Mouse (Mus musculus): Measurements from ENCODE around the gene Trrap.
"Not testable (repeated sequence)": the region's sequence is repeated elsewhere in the genome, so short reads cannot be mapped to it uniquely, and the experiment has no call there.

The Trrap gene

DNA sequence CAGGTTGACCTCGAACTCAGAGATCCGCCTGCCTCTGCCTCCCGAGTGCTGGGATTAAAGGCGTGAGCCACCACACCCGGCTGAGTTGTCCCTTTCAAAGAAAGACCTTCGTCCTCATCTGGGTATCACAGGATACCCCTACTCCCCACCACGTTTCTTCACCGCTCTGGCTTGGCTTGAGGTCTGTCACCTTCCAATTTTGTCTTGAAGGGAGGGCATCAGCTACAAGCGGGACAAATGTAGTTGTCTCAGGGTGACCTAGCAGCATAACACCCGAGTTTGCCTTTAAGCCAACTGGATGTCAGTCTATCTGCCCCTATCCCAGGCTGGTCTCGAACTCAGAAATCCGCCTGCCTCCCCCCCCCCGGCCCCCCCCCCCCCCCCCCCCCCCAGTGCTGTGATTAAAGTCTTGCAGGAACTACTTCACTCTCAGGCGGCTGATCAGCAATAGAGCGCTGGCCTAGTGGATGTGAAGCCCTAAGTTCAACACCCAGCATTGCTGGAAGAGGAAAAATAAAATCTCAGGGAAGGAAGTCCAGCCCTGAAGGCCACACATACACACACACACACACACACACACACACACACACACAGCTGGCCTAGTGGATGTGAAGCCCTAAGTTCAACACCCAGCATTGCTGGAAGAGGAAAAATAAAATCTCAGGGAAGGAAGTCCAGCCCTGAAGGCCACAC lies at the start of gene Trrap:
Gene Trrap (plus strand): TSS at position 627 of the 693 bp plus-strand sequence.
- DNase-seq (ENCODE audit: low spot score in 2 of 2), result not testable (repeated sequence)

DNA sequence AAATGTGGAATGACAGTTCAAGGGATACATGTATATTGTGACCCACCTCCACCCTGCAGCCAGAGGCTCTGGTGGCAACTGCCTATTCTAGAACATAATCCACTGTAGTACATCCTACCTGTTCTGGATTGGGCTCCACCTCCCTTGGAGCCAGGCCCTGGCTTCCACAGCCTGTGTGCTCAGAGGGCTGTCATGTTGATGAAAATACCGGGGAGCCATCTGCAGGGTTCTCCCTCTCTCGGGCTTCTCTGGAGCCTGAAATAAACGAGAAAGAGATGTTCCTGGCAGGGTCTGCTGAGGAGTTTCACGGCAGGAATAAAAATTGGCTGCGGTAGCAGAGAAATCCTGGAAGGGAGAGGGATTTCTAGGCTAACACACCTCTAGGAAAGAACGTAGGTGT lies 47.8 kb upstream of the Trrap start:
- DNase-seq (ENCODE audit: low spot score in 2 of 2), result no peak

DNA sequence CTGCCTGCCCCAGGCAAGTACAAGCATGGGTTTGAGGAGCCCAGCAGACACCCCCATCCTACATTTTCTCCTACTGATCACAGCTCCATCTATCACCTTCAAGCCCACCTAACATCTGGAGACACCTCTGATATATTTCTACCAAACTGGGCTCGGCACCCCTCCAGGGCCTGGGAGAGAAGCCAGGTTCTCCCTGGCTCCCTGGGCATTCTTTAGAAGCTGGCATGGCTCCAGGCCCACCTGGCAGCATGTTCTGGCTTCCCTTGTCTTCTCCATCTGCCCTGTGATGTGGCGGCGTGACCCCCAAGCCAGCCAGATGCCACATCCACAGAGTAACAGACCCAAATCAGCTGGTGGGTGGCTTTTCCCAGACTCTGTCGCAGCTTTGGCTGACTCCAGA lies 47.3 kb upstream of the Trrap start:
- DNase-seq (ENCODE audit: low spot score in 2 of 2), result no peak

DNA sequence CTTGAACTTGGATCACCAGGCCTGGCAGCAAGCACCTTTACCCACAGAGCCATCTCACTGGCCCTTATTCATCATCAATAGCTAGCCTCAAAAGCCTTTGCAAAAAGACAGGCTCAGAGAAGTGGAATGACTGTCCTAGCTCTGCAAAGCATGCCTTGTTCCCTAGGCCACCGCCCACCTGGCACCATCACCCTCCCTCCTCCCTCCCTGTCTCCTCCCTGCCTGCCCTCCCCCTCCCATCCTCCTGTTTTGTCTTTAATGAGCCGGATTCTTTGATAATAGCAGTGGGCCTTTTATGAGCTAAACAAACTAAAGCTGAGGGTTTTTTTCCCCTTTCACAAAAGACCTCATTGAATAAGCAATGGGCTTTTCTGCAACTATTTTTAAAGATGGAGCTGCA lies 42.6 kb upstream of the Trrap start:
- DNase-seq (ENCODE audit: low spot score in 2 of 2), result no peak

DNA sequence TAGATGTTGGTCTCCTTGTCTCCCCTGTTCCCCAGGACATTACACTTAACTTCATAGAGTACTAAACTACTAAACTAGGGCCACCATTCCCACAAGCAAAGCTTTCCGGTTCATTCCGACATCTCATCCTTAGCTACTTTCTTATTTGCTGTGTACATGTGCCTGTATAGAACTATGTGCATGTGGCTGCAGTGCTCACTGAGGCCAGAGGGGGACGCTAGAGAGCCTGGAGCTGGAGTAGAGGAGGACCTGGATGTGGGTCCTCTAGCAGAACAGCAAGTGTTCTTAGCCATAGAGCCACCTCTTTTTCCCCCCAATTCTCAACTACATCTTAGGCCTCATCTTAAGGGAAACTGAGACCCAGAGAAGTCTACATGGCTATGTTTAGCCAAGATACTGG lies 42.0 kb upstream of the Trrap start:
- no peak for DNase-seq (ENCODE audit: low spot score in 2 of 2)

DNA sequence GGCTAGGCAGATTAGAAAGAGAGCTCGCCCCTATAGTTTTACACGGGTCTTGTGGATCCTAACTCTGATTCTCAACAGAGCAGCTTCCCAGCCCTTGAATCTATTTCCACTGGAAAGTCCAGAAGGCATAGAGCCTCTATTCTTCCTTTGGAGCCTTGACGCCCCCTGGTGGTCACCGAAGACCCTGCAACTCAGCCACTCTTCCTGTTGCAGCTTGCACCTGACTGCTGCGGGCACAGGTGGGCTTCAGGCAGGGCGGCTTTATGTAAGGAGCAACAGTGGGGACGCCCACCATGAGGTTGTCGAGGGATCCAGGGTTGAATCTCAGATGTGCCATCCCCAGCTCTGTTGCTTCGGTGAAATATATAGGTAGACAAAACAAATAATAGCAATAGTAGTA lies 40.4 kb upstream of the Trrap start:
- peak in 1 of 2 experiments; percentile 6 for DNase-seq (ENCODE audit: low spot score in 2 of 2)

DNA sequence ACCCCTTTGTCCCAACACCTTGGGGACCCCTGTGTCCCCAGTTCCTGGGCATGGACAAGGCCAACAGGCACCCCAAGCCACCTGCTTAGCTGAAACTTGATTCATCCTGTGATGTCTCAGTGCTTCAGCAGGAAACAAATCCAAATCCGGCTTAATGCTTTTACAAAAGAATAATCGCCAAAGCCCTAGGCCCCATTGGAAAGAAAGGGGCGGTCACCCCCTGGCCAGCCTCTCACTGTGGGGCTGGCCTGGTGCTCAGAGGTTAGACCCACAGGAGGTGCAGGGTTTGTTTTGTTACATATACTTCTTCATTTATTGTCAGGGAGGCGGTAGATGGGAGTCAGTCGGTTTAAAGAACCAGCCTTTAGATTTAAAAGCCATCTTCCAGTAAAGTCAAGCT lies 39.3 kb upstream of the Trrap start:
- DNase-seq (ENCODE audit: low spot score in 2 of 2), result no peak

DNA sequence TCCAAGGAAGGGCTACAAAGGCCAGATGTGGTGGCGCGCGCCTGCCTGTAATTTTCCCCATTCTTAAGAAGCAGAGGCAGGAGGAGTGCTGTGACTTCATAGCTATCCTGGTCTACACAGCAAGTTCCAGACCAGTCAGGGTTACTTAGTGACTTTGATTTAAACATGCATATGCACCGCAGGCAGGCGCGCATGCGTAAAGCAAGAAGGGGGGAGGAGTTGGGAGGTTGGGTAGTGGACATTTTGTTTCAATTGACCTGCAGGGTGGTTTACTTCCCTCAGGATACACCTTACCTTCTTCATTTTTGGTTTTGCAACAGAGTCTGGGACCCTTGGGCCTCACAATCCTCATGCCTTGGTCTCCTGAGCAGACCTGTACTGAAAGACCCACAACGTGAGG lies 38.3 kb upstream of the Trrap start:
- no peak for DNase-seq (ENCODE audit: low spot score in 2 of 2)

DNA sequence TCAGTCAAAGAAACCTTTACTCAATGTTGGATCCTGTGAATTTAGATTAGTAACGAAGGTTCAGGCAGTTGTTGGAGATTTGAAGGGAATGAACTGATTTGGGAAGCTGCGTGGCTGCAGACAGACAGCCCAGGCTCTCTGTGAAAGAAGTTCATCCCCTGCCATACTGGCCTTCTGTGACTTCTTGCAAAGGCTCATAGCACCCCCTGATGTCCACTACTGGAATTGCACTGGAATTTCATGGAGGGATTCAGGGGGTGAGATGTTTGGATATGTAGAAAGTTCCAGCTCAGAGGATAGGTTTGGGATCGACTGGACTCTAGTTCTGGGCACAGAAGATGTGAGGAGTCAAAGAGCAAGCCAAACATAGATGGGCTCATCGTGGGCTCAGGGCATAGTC lies 33.6 kb upstream of the Trrap start:
- no peak for DNase-seq (ENCODE audit: low spot score in 2 of 2)

DNA sequence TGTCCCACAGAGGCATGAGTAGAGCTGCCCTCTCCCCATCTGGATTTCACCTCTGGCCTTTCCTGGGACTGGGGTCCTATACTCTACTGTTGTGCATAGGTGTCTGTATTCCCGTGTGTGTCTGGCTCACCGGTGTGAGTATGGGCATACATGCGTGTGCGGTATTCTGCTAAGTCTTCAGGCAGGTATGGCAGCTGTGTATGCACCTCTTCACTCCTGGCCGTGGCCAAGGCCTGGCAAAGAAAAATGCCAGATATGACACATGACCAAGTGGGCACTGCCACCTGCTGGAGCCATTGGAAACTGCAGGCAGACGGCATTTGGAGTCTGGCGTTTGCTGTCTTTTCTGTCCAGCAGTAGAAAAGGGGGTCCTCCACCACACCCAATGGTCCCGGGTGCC lies 32.6 kb upstream of the Trrap start:
- peak; percentile 6 to 13 for DNase-seq (ENCODE audit: low spot score in 2 of 2)

DNA sequence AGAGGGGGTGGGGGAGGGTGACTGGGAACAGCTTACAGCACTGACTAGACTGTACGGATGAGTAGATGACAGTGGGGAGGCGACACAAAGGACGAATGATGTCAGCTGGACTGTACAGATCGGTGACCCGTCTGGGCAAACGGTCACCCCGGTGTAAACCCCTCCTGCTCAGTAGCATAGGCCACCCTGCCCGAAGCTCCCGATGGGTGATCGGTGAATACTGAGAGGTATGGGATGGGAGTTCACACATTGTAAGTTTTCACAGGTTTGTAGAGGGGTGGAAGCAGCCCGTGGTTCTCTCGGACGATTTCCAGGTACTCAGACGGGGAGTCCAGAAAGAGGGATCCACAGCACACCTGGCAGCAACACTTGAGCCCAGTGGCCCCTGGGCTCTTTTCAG lies 30.4 kb upstream of the Trrap start:
- DNase-seq (ENCODE audit: low spot score in 2 of 2), result no peak

DNA sequence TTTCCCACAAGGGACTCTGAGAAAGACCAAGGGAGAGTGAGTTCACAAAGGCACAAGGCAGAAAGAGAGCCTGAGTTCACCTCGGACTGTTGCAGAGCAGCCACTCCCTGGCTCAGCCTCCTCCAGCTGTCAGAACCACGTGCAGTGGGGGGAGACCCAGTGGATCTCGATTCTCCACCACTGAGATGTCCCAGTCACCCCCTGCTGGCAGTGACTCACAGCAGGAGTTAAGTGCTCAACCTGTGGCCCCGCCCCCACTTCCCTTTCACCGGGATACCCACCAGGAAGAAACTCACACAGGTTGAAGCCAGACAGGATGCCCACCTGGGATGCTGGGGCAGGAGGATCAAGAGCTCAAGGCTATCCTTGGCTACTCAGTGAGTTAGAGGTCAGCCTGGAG lies 15.1 kb upstream of the Trrap start:
- no peak for DNase-seq (ENCODE audit: low spot score in 2 of 2)

DNA sequence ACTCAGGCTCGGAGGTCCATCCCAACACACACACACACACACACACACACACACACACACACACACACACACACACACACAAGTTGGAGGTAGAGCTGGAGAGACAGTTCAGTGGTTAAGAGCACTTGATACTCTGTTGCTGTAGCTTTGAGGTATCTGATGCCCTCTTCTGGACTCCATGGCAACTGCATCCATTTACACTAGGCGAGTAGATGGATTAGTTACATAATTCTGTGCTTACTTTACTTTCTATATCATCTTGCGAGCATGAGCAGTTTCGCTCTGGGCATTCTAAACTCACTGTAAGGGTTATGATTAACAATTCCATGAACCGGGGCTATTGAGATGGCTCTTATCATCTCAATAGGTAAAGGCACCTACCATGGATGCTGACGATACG lies 14.5 kb upstream of the Trrap start:
- peak; percentile 29 to 39 for DNase-seq (ENCODE audit: low spot score in 2 of 2)

DNA sequence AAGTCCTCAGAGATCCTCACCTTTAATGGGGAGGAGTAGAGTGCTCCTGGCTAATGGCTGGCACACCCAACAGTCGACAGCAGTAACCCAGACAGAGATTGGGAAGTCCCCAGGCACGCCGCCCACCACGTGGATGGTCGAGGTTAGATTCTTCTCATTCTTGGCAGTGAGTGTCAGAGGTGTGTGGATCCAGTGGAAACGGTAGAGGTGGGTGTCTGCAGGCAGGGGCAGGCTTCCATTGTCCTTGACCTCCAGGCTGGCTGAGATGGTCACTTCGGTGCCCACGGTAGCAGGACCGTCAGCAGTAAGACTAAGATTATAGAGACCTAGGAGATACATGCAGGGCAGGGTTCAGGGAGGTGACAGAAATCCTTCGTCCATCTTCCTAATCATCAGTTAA lies 12.3 kb upstream of the Trrap start:
- DNase-seq (ENCODE audit: low spot score in 2 of 2), result no peak

DNA sequence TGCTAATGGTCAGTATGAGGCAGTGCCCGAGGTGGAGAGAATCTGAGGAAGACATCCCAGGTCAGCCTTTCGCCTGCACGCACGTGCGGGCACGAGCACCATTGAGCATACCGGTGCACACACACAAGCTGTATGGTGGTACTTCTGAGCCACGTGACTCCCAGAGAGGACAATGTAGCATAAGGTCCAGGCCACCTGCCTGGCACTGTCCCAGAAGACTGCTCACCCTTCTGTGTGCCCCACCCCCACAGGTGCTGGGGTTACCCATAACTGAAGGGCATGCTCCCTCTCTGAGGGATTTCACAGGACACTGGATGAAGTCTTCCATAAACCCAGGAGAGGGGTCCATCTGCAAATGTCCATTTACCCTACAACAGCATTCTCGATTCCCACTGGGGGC lies 10.1 kb upstream of the Trrap start:
- no peak for DNase-seq (ENCODE audit: low spot score in 2 of 2)

DNA sequence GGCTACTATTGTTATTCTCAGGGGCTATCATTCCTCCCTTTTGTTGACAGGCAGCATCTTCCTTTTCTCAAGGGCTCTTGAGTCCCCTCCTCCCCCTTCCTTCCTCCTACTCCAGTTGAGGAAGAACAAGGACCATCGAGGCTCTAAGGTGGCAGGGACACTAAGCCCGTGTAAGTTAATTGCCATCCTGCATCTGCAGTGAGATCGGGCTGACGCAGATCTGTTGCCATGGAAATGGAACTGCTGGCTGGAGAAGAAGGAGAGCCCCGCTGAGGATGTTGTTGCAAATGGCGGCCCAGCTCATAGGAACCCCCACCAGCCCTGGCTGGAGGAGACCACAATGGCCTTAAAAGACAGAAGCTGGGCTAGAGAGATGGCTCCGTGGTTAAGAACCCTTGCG lies 9.1 kb upstream of the Trrap start:
- no peak for DNase-seq (ENCODE audit: low spot score in 2 of 2)

DNA sequence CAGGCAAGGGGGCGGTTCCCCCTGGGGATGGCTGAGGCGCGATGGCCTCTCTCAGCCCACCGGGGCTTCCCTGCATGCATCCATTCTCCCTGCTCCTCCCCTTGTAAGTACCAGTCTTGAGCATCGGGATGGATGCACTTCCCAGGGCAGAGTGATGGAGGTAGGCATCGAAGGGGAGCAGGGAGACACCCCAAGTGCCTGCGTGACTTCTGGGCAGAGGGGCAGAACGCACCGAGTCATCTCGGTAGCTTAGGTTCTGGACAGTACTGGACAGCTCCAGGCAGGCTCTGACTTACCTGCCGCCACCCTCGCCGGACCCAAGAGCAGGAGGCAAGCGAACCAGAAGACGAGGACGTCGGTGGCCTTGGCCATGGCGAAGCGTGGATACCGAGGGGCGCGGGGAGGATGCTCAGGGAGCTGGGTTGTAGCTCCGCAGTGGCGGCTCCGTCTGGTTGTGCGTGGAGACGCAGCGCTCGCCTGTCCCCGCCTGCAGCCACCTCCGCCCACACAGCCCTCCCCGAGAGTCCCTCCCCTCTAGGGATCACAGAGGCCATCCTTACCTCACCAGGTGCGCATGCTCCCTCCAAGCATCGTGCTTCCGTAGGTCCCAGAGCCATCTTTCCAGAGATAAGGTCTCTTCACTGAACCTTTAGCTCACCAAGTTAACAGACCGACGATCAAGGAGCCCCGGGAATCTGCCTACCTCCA lies 6.2 kb upstream of the Trrap start, which contains the start of gene Tmem130:
Gene Tmem130 (minus strand): TSS at position 658 of the 708 bp plus-strand sequence.
- no peak for DNase-seq (ENCODE audit: low spot score in 2 of 2)

DNA sequence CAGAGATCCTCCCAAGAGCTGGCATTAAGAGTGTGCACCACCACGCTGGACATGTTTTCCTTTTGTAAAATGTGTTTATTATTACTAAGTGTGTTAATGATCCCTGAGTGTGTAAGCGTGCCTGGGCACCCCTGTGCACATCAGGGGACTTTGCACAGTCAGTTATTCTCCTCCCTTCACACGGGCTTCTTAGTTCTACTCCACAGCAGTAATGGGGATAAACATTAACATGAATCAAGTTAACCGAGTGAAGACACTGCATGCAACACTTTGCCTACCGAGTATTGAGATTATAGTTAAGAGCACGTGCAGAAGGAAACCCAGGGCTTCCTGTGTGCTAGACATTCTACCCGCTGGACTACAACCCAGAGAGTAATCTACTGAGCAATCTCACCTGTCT lies 1.5 kb upstream of the Trrap start:
- no peak for DNase-seq (ENCODE audit: low spot score in 2 of 2)

DNA sequence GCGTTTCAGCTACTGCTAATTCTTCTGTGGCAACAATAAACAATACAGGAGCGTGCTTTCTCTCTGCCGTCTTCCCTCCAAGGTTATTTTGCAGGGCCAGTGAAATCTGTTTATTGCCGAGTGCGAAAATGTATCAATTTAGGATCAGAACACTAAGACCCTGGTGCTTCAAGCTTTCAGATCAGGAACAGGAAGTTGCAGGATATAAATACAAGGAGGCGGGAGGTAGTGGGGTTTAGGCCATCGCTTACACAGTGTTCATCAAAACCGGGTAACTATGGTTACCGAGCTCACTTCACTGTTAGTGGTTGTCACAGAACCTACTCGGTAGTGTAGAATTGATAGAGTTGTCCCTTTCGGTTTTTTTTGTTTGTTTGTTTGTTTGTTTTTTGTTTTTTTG lies 886 bp upstream of the Trrap start:
- DNase-seq (ENCODE audit: low spot score in 2 of 2), result no peak

DNA sequence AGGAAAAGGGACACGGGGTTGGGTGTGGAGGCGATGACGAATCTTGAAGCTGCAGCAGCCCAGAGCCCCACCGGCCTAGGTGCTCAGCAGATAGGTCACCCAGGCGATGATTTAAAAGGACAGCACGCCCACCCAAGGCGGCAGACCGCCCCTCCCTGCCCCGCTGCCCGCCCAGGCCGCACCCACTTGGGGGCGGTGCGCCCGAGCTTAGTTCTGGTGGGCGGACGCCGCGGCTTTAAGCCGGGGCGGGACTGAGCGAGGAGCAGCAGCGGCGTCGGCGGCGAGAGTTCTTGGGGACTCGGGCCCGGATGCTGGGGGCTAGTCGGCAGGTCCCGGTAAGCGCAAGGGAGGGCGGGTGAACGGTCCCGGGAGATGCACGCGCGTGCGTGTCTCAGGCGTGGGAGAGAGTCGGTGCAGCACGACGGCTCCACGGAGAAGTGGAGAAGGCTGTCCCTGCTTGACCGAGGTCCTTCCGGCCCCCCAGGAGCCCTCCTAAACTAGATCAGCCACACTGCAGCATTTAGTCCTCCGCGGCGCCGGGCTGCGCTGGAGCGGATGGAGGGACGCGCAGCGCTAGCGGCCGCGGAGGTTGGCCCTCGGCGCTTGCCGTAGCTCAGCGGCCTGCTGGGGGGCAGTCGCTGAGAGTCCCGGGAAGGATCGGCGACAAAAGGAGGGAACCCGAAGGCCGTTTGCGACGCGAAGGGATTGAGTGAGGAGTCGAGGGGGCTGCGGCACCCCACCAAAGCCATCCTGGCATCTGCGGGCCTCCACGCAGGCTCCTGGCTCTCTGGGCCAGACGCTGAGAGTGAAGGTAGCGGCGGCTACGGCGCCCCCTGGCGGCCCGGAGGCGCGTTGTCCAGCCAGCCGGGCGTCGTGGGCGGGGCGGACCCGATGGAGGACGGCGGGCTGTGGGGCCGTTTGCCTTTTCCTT lies 644 bp downstream of the Trrap start:
- peak; percentile 86 to 88 for DNase-seq (ENCODE audit: low spot score in 2 of 2)

DNA sequence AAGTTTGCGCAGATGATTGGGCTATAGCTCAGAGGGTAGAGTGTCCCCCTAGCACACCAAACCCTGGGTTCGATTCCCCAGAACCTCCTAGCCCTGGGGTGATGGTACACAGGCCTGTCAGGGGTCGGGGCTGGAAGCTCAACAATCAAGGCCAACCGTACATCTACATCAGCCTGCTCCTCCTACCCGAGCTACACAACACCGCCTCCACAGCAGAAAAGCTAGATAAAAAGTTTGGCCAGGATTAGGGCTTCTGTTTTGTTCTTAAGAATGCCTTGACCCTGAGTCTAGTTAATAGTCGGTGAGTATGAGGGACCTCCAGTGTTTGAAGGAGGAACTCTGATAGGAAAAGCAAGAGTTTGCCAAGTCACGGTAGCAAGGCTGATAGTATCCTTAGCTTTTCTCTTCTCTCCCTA lies 1.5 kb downstream of the Trrap start:
- no peak for DNase-seq (ENCODE audit: low spot score in 2 of 2)

DNA sequence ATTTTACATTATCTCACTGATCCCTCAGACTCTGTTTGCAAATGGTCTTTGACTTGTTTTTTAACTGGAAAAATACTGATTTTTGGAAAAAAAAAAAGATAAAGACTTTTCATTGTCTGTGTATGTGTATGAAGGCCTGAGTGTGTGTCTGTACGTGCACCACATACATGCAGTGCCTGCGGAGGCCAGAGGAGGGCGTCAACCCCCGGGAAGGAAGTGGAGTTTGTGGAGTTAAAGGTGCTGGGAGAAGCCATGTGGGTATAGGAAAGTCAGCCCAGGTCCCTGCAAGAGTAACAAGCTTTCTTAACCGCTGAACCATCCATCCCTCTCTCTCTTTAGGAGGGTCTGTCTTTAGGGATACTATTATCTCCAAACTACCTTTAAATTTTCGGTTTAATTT lies 5.7 kb downstream of the Trrap start:
- no peak for DNase-seq (ENCODE audit: low spot score in 2 of 2)

Measured in spleen, postnatal 36 days (tissue).